Mouse (Mus musculus): ENCODE measurements around the gene Btg4. TPM values are rescaled to one million over a fixed set of nuclear protein-coding genes. Genes with fewer than 3 reads are reported as not detected.

Btg4 gene
- total and polyA plus RNA-seq, 3 experiments: not detected

DNA sequence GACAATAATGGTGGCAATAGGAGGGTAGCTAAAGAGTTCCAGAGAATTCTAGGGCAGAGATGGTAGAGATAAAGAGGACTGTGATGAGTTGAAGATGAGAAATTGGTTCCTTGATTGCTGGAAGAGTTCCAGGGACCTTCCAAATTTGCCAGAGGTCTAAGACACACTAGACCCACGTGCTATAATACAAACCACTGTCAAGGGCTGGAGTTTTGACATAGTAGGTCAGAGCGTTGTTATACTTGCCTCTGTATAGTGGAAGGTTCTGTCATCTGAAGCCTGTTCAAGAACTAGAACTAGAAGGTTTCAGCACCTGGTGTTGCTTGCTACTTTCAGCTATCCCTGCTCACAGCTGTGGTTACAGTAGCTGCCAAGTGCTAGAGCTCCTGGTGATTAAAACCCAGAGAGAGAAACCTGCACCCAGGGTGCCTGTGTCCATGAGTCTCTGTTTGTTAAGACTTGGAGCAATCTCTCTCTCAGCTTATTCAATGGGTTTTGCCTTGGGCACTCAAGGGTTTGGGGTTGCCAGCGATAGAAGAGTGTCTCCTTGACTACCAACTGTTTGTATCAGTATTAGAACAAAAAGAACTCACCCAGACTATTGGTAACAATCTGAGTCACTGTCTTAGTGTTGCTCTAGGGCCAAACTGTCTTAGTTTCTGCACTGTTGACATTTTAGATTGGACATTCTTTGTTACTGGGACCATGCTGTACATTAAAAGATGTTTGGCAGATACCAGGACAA is 27.7 kb upstream of the Btg4 start:
- Histone ChIP-seq H3K9ac (ENCODE audit: insufficient read depth, low read depth) (peak overlapping the region; percentile 19), H3K9me3 (replicated peaks; ENCODE audit: low read length) (no peaks in the 10 kb centered on the region), H3K36me3 (replicated peaks in 1 of 2; ENCODE audit: control insufficient read depth in 1 of 2, insufficient read depth in 1 of 2, low read length in 1 of 2) (no peaks in the 10 kb centered on the region), H3K27ac (ENCODE audit: insufficient read depth, low read depth) (peak overlapping the region; percentile 79), H3K79me2 (replicated peaks; ENCODE audit: control insufficient read depth, extremely low read depth, insufficient read depth, poor library complexity, severe bottlenecking) (no peaks in the 10 kb centered on the region), H3K4me1 (ENCODE audit: control insufficient read depth in 1 of 2, insufficient read depth in 2 of 2) (peaks cover 13 to 52% of the 10 kb centered on the region in 2 experiments; a peak in 3 of 4 replicates), H3K4me2 (ENCODE audit: insufficient read depth, low read depth, poor library complexity, severe bottlenecking) (peak overlapping the region; percentile 74), H3K27me3 (replicated peaks) (no peaks in the 10 kb centered on the region), H3K4me3 (replicated peaks in 1 of 3; ENCODE audit: low read depth in 2 of 3, low read length in 2 of 3, poor library complexity in 1 of 3) (no peak overlapping the region)
- peak; percentile 68 for DNase-seq (ENCODE audit: extremely low read depth)
- peak; percentile 53 for TF ChIP-seq IRF4 (IDR thresholded peaks at IDR 0.05; ENCODE audit: low read depth, low read length)
- TF ChIP-seq MYC (IDR thresholded peaks at IDR 0.05; ENCODE audit: low read depth, low read length): peak; percentile 82; the same call in 1 of the 2 replicates
- TF ChIP-seq ZKSCAN1 (IDR thresholded peaks at IDR 0.05; ENCODE audit: borderline replicate concordance, low read depth, low read length): peak; percentile 21; the same call in 1 of the 2 replicates
- no peak for TF ChIP-seq KAT2A (IDR thresholded peaks at IDR 0.05; ENCODE audit: insufficient replicate concordance, low read length)
- TF ChIP-seq SIN3A (IDR thresholded peaks at IDR 0.05; ENCODE audit: low read length): no peak; the same call in 1 of the 2 replicates
- TF ChIP-seq UBTF (IDR thresholded peaks at IDR 0.05; ENCODE audit: low read depth, low read length): no peak
- TF ChIP-seq MAX (IDR thresholded peaks at IDR 0.05; ENCODE audit: low read length): peak; percentile 76
- TF ChIP-seq POLR2A (IDR thresholded peaks at IDR 0.05; ENCODE audit: low read depth, low read length): no peak
- TF ChIP-seq NELFE (IDR thresholded peaks at IDR 0.05; ENCODE audit: low read depth, low read length): 0 out of 2 replicates have a peak, but pooled peaks have one; percentile 28
- TF ChIP-seq BHLHE40 (IDR thresholded peaks at IDR 0.05; ENCODE audit: low read depth, low read length): peak; percentile 26; the same call in 1 of the 2 replicates
- no peak for TF ChIP-seq GABPA (IDR thresholded peaks at IDR 0.05; ENCODE audit: insufficient replicate concordance, low read depth, low read length)
- TF ChIP-seq ZC3H11A (IDR thresholded peaks at IDR 0.05; ENCODE audit: low read depth, low read length): no peak
- peak; percentile 44; the same call in 1 of the 2 replicates for TF ChIP-seq ETS1 (conservative IDR thresholded peaks at IDR 0.05; ENCODE audit: low read depth, low read length)
- TF ChIP-seq MXI1 (IDR thresholded peaks at IDR 0.05; ENCODE audit: low read depth, low read length): peak; percentile 67
- TF ChIP-seq JUND (conservative IDR thresholded peaks at IDR 0.05; ENCODE audit: low read depth, low read length): peak; percentile 45; the same call in 1 of the 2 replicates
- peak; percentile 80 for TF ChIP-seq TCF12 (IDR thresholded peaks at IDR 0.05; ENCODE audit: low read depth, low read length)
- no peak for TF ChIP-seq PAX5 (IDR thresholded peaks at IDR 0.05; ENCODE audit: low read length)
- 0 out of 2 replicates have a peak, but pooled peaks have one; percentile 13 for TF ChIP-seq CHD2 (IDR thresholded peaks at IDR 0.05; ENCODE audit: low read length)
- no peak for TF ChIP-seq MAZ (IDR thresholded peaks at IDR 0.05; ENCODE audit: low read depth, low read length)
- TF ChIP-seq MEF2A (IDR thresholded peaks at IDR 0.05; ENCODE audit: borderline replicate concordance, low read depth, low read length): peak; percentile 57; the same call in 1 of the 2 replicates
- peak; percentile 88 for TF ChIP-seq EP300 (IDR thresholded peaks at IDR 0.05; ENCODE audit: low read length)
- TF ChIP-seq NRF1 (IDR thresholded peaks at IDR 0.05; ENCODE audit: low read depth, low read length): no peak
- no peak for TF ChIP-seq RAD21 (IDR thresholded peaks at IDR 0.05; ENCODE audit: low read depth, low read length)
- no peak for TF ChIP-seq USF2 (conservative IDR thresholded peaks at IDR 0.05; ENCODE audit: low read depth, low read length)
- dilution Hi-C loops (cut with MboI; ENCODE audit: extremely low pct_ligation_motif_present, extremely low pct_unique_long_range_greater_than_20kb, low sequenced_read_pairs) (no loop called here), in situ Hi-C loops (cut with MboI; ENCODE audit: low pct_ligation_motif_present, low pct_unique_long_range_greater_than_20kb, low sequenced_read_pairs) (no loop called here)

All from CH12.LX (cell line).